Mouse (Mus musculus) neural tube, embryonic 14.5 days (tissue): ENCODE data around the gene Pak4. TPM values are rescaled to one million over a fixed set of nuclear protein-coding genes. Genes with fewer than 3 reads are reported as not detected.

Experiments
- ATAC-seq: fragments of 200-750 bp; cut with Nextera tagmentation; 2 replicates; pipeline ENCODE4 v1.8.0; 2017; ENCODE audit warnings: low read depth, mild to moderate bottlenecking, moderate TSS enrichment, moderate library complexity
- H3K27ac ChIP-seq: fragments of 300-500 bp; sonication (generic); 2 replicates; pipeline ENCODE4 v1.5.1; 2014; ENCODE audit warnings: low read depth, mild to moderate bottlenecking, control low read depth, low read length, moderate library complexity, mixed read lengths
- H3K27me3 ChIP-seq: fragments of 300-500 bp; sonication (generic); 2 replicates; pipeline ENCODE4 v1.6.1; 2014; ENCODE audit warnings: low read length; ENCODE audit not compliant: control insufficient read depth, insufficient read depth
- H3K36me3 ChIP-seq: fragments of 300-500 bp; sonication (generic); 2 replicates; pipeline ENCODE4 v1.6.1; 2014; ENCODE audit warnings: low read length, mixed read lengths; ENCODE audit not compliant: control insufficient read depth, insufficient read depth
- H3K4me1 ChIP-seq: fragments of 300-500 bp; sonication (generic); 2 replicates; pipeline ENCODE4 v1.6.1; 2014; ENCODE audit warnings: low read length; ENCODE audit not compliant: control insufficient read depth, insufficient read depth
- H3K4me2 ChIP-seq: fragments of 300-500 bp; sonication (generic); 2 replicates; pipeline ENCODE4 v1.6.1; 2014; ENCODE audit warnings: mild to moderate bottlenecking, low read depth, low read length, control low read depth
- H3K4me3 ChIP-seq: fragments of 300-500 bp; sonication (generic); 2 replicates; pipeline ENCODE4 v1.5.1; 2014; ENCODE audit warnings: low read depth, low read length, control low read depth, mixed read lengths
- H3K9ac ChIP-seq: fragments of 300-500 bp; sonication (generic); replicated peaks from 2 replicates; pipeline ENCODE4 v1.6.1; 2014; ENCODE audit warnings: low read depth, mild to moderate bottlenecking, control low read depth, low read length, mixed read lengths
- H3K9me3 ChIP-seq: fragments of 300-500 bp; sonication (generic); 2 replicates; pipeline ENCODE4 v1.6.1; 2016; ENCODE audit warnings: low read length; ENCODE audit not compliant: control insufficient read depth
- WGBS: fragments of 180-500 bp; shearing (Covaris S2); extraction: QIAGEN DNeasy Blood & Tissue Kit; methylation state at CpG from one replicate; pipeline ENCODE4 v1.1.7; 2014; 5-methylcytosine and 5-hydroxymethylcytosine counted together
- polyA plus RNA-seq: library from polyadenylated mRNA; unstranded; fragments of >200 nt; fragmentation: Nextera tagmentation; extraction: Ambion mirVana; gene quantifications from 2 replicates; pipeline ENCODE4 v1.2.1, GENCODE M21; 2014

Pak4 gene
- polyA plus RNA-seq, result 10.6 and 15.5 TPM in 2 replicates

DNA sequence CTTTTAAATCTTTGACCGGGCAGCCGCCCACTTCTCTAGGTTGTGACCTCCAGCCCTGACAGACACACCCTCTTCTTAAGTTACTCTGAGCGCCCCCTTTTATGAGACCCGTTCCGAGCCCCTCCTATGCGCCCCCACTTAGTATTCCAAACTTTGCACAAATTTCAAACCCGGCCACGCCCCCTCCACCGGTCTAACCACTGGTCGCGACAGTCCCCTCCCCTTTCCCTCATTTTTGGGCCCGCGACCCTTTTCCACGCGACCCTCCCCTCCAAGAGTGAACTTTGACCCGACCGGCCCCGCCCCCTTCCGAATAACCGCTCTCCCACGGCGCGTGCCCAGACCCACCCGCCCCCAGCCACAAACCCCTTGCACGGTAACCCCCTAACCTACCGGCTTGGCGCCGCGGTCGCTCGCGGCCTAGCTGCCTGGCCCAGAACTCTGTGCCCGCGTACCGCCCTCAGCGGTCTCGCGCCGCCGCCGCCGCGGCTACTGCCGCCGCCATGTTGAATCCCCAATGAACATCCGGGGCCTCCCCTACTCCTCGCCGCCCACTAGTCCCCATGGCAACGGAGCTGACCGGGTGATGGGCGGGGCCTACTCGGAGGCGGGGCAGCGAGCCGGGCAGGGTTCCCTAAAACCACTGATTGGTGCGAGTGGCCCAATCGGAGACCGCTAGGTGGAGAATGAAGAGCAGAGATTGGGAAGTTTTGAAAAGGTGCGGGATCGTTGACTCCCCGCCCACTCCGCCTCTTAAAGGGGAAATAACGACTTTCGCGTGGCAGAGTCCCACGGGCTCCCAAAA, at the start of gene Pak4, which contains the start of gene Samd4b:
Gene Pak4, minus strand, starts transcription at position 544 of the 805 bp plus-strand sequence.
Gene Samd4b, minus strand, starts transcription at position 503 of the 805 bp plus-strand sequence.
- H3K27ac ChIP-seq, result peak within 1 kb of the TSS; percentile 79
- H3K4me2 ChIP-seq, result peak within 1 kb of the TSS; percentile 75
- no peaks in the 10 kb centered on the region for H3K9me3 ChIP-seq
- no peaks in the 10 kb centered on the region for H3K36me3 ChIP-seq
- peak within 1 kb of the TSS; percentile 51 for H3K4me3 ChIP-seq
- peak within 1 kb of the TSS; percentile 58 for H3K9ac ChIP-seq
- no peaks in the 10 kb centered on the region for H3K27me3 ChIP-seq
- ATAC-seq, result peak; percentile 93
- peaks cover 10% of the 10 kb centered on the region for H3K4me1 ChIP-seq
- under 1% methylated on average over 66 of the region's 66 CpGs for WGBS

- no peak overlapping the region for H3K27ac ChIP-seq
- H3K27me3 ChIP-seq, result no peaks in the 10 kb centered on the region
- no peak overlapping the region for H3K4me2 ChIP-seq
- ATAC-seq, result no peak
- no peaks in the 10 kb centered on the region for H3K4me1 ChIP-seq
- H3K9ac ChIP-seq, result no peak overlapping the region
- H3K9me3 ChIP-seq, result no peaks in the 10 kb centered on the region
- WGBS, result 63% methylated on average over 7 of the region's 7 CpGs
- no peaks in the 10 kb centered on the region for H3K36me3 ChIP-seq
- H3K4me3 ChIP-seq, result no peak overlapping the region
Observed at GRCm38 (mm10) chr7:28647016-28647415, 49.0 kb upstream of the Pak4 start.

DNA sequence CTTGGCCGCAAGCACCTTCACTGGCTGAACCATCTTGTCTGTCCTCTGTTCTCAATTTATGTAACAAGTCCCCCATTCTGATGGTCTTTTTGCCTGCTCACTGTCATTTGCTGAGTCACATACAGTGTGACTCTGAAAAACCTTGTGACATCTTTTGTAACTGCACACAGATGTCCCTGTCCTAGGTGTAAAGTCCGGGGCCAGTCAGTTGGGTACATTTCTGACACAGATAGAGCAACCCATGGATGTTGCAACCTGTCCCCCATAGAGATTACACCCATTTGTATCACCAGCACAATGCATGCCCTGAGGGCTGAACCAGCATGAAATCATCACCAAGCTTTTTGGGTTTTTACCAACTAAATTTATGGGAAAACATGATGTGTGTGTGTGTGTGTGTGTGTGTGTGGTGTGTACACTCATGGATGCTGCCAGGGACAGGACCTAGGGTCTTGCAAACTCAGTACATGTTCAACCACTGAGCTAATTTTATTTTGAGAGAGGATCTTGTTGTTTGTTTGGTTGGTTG, 48.0 kb upstream of the Pak4 start:
- no peak overlapping the region for H3K4me3 ChIP-seq
- H3K4me1 ChIP-seq, result no peaks in the 10 kb centered on the region
- no peaks in the 10 kb centered on the region for H3K27me3 ChIP-seq
- H3K36me3 ChIP-seq, result no peaks in the 10 kb centered on the region
- no peaks in the 10 kb centered on the region for H3K9me3 ChIP-seq
- H3K9ac ChIP-seq, result no peak overlapping the region
- WGBS, result 86% methylated on average over 2 of the region's 2 CpGs
- H3K4me2 ChIP-seq, result no peak overlapping the region
- H3K27ac ChIP-seq, result no peak overlapping the region
- ATAC-seq, result no peak

- no peak for ATAC-seq
- Histone ChIP-seq H3K4me3 (no peak overlapping the region), H3K4me1 (no peaks in the 10 kb centered on the region), H3K9me3 (no peaks in the 10 kb centered on the region), H3K4me2 (no peak overlapping the region), H3K36me3 (no peaks in the 10 kb centered on the region), H3K27ac (no peak overlapping the region), H3K9ac (no peak overlapping the region), H3K27me3 (no peaks in the 10 kb centered on the region)
- WGBS, result 33% methylated on average over 6 of the region's 6 CpGs
Observed at GRCm38 (mm10) chr7:28645366-28645765, 47.4 kb upstream of the Pak4 start.

- H3K9me3 ChIP-seq, result no peaks in the 10 kb centered on the region
- no peak overlapping the region for H3K4me2 ChIP-seq
- no peak for ATAC-seq
- H3K36me3 ChIP-seq, result no peaks in the 10 kb centered on the region
- H3K4me3 ChIP-seq, result no peak overlapping the region
- H3K4me1 ChIP-seq, result no peaks in the 10 kb centered on the region
- no peak overlapping the region for H3K9ac ChIP-seq
- no peaks in the 10 kb centered on the region for H3K27me3 ChIP-seq
- no peak overlapping the region for H3K27ac ChIP-seq
- WGBS, result 86% methylated on average over 8 of the region's 8 CpGs
Observed at GRCm38 (mm10) chr7:28641546-28641945, 43.6 kb upstream of the Pak4 start.

DNA sequence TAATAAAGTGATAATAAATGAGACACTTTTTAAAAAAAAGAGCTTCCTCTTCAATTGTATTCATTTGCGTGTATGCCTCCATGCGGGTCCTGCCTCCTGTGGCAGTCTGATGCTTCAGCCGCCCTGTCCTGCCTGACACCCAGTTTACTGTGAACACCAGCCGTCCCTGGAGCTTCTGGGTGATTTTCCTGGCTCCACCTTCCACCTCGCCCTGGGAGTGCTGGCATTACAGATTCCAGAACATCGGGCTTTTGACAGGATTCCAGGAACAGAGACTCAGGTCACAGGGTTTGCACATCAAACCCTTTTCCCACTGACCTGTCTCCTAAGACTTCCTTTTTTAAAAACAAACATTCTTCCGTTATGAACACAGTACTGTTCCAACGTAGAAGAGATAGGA, 39.5 kb upstream of the Pak4 start:
- no peak overlapping the region for H3K27ac ChIP-seq
- H3K4me3 ChIP-seq, result no peak overlapping the region
- H3K36me3 ChIP-seq, result no peaks in the 10 kb centered on the region
- H3K27me3 ChIP-seq, result no peaks in the 10 kb centered on the region
- H3K9me3 ChIP-seq, result no peaks in the 10 kb centered on the region
- H3K4me1 ChIP-seq, result no peaks in the 10 kb centered on the region
- no peak overlapping the region for H3K4me2 ChIP-seq
- H3K9ac ChIP-seq, result no peak overlapping the region
- no peak for ATAC-seq
- WGBS, result 31% methylated on average over 8 of the region's 8 CpGs

- H3K27me3 ChIP-seq, result peaks cover 14% of the 10 kb centered on the region
- H3K9ac ChIP-seq, result no peak overlapping the region
- WGBS, result 62% methylated on average over 4 of the region's 4 CpGs
- H3K4me2 ChIP-seq, result no peak overlapping the region
- ATAC-seq, result no peak
- no peaks in the 10 kb centered on the region for H3K4me1 ChIP-seq
- no peaks in the 10 kb centered on the region for H3K36me3 ChIP-seq
- H3K27ac ChIP-seq, result no peak overlapping the region
- no peak overlapping the region for H3K4me3 ChIP-seq
- H3K9me3 ChIP-seq, result no peaks in the 10 kb centered on the region
Observed at GRCm38 (mm10) chr7:28634128-28634527, 36.1 kb upstream of the Pak4 start.

GRCm38 (mm10) chr7:28631073-28631472, 33.1 kb upstream of the Pak4 start, which contains the start of gene Acp7:
Gene Acp7 (minus strand): TSS chr7:28631332.
- Histone ChIP-seq H3K4me3 (peak within 1 kb of the TSS; percentile 9), H3K27me3 (peaks cover 14% of the 10 kb centered on the region), H3K4me1 (no peaks in the 10 kb centered on the region), H3K36me3 (no peaks in the 10 kb centered on the region), H3K9ac (peak within 1 kb of the TSS; percentile 29; the same call in 1 of the 2 replicates), H3K4me2 (peak within 1 kb of the TSS; percentile 35), H3K27ac (no peak within 1 kb of the TSS), H3K9me3 (no peaks in the 10 kb centered on the region)
- ATAC-seq, result no peak
- 33% methylated on average over 10 of the region's 10 CpGs for WGBS

GRCm38 (mm10) chr7:28624791-28625190, 26.8 kb upstream of the Pak4 start:
- no peaks in the 10 kb centered on the region for H3K9me3 ChIP-seq
- peaks cover 2% of the 10 kb centered on the region; the same call in 1 of the 2 replicates for H3K27me3 ChIP-seq
- no peak for ATAC-seq
- H3K36me3 ChIP-seq, result no peaks in the 10 kb centered on the region
- H3K4me1 ChIP-seq, result no peaks in the 10 kb centered on the region
- no peak overlapping the region for H3K9ac ChIP-seq
- no peak overlapping the region for H3K4me2 ChIP-seq
- no peak overlapping the region for H3K4me3 ChIP-seq
- no peak overlapping the region for H3K27ac ChIP-seq
- 82% methylated on average over 5 of the region's 5 CpGs for whole genome bisulfite sequencing
